Mouse (Mus musculus): Measurements from ENCODE around the gene Med17.

The Med17 gene

GRCm38 (mm10) chr9:15288402-15288801 lies 8.7 kb upstream of the Med17 start:
- no peak for DNase-seq (ENCODE audit: low read depth)

DNA sequence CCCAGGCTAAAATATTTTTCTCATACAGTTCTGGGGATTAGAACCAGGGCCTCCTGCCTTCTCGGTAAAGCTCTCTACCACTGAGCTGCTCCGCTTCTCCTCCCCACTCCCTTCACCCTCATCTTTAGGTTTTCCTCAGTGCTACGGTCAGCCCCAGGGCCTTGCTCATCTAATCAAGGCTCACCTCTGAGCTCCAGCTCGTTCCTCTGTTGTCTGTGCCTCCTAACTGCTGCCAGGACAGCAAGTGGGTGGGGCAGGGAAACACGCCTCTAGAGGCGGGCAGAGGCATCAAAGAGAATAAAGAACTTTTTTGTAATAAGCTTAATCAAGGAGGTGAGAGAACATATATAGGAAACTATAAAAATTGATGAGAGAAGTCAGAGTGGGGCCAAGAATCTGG lies 8.1 kb upstream of the Med17 start:
- no peak for DNase-seq (ENCODE audit: low read depth)

DNA sequence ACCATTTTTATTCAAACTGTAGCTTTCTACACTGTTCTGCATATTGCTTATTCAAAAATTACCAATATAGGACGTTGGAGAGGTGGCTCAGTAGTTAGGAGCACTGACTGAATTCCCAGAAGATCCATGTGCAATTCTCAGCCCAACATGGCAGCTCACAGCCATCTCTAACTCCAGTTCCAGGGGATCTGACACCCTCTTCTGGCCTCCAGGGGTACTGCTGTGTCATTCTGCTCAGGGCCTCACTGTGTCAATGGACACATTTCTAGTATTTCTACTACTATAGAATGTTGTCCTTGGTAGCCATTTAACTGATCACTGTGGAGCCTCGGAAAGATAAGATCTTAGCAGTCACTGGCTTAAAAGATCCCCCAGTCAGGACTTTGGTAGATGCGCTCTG lies 5.7 kb upstream of the Med17 start:
- DNase-seq (ENCODE audit: low read depth): peak; percentile 53

DNA sequence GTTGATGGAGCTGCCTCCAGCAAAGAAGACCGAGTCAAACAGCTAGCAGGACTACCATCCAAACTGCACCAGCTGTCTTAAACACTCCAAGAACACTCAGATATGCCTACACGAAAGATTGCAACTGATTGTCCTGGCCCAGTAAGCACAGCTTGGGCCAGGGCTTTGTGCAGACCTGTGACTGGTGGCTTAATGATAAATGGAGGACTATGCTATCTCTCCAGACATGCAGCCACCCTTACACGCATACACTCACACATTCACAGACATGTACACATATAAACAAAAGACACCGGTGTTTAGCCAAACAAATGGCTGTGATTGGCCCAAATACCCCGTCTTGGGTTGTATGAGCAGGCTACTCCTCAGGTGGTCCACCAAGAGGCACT lies 754 bp upstream of the Med17 start:
- DNase-seq (ENCODE audit: low read depth): no peak

DNA sequence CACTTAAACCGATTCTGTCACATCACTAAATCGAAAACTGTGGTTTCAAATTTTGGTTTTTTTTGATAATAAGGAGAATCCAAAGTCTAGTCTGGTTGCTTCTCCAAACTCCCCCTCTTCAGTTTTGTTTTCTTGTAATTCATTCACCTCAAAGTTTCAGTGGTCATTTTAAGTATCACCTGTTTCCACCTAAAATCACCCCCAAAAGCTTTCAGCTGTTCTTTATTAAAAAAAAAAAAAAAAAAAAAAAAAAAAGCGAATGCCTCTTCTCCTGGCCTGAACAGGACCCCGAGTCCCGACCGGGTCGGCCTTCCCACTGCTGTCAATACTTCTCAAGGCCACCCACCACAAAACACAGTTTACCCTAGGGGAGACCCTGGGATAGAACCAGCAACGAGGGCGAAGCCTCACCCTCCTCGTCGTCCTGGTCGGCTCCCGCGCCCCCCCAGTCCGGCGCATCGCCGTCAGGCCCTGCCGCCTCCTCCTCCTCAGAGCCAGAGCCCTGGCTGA lies 537 bp downstream of the Med17 start:
- DNase-seq (ENCODE audit: low read depth): peak; percentile 41

GRCm38 (mm10) chr9:15278343-15278742 lies 1.4 kb downstream of the Med17 start:
- DNase-seq (ENCODE audit: low read depth): peak; percentile 14

DNA sequence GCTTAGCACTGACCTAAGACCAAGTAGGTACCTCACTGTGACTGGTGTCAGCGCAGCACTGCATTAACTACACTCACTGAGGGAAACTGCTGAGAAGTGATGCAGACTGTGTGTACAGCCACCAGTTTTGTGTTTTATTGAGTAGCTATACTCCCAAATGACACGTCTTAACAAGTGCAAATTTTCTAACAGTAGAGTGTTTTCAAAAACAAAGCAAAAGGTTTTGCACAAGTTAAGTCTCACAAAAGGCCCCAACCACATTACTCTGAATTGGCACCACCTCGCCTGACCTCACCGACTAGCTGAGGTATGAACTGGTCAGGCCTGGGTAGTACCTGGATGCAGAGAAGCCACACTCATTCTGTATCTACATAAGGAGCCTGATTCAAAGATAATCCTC lies 2.9 kb downstream of the Med17 start:
- no peak for DNase-seq (ENCODE audit: low read depth)

DNA sequence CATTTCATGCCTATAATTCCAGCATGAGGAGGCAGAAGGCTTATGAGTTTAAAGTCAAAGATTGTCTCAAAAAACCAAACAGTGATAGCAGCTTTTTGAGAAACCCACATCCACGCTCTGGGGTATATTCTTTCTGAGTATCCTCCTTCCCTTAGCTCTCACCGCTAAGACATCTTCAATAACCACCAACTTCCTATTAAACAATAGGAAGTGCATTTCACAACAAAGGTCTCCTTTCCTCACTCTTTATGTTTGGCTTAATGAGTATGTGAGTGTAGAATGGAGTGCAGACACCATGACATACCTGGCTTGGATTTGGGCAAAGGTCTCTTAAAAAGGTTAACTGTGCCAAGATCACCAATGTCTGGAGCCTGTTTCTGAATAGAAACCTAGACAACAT lies 5.8 kb downstream of the Med17 start:
- no peak for DNase-seq (ENCODE audit: low read depth)

- no peak for DNase-seq (ENCODE audit: low read depth)
These were observed 16.2 kb downstream of the Med17 start for GRCm38 (mm10) chr9:15263487-15263886.

DNA sequence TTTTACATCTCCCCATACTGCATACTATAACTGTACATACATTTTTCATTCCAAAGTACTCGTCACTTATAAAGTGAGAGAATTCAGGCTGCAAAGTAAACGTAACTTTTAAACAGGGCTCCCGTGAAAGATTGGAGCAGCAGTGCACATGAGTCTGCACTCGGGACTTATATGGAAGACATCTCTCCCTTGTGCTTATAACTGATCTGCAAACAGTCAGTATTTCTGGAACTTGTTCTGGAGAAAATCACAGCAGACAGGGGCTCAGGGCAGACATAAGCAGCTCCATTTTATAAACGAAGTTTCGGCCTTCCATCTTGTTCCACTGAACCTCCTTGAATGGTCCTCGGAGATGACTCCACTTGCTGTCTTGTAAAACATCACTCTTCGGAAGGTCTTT lies 17.8 kb downstream of the Med17 start:
- no peak for DNase-seq (ENCODE audit: low read depth)

GRCm38 (mm10) chr9:15256214-15256613 lies 23.5 kb downstream of the Med17 start:
- no peak for DNase-seq (ENCODE audit: low read depth)

DNA sequence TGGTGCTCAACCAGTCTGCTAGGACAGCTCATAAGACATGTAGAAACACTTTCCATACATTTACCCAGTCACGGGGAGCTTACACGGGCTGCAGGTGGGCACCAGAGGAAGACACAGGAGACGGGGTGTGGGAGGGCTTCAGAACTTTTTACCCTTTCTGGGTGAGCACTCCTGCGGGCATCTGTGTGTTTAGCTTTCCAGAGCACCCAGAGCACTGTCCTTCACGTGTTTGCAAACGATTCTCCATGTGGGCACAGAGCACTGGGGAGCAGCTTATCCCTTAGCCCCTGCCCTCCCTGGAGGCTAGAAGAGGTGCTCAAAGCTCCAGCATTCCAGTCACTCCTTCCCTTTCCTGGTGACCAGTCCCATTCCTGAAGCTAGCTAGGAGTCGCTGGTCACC lies 25.2 kb downstream of the Med17 start:
- no peak for DNase-seq (ENCODE audit: low read depth)

DNA sequence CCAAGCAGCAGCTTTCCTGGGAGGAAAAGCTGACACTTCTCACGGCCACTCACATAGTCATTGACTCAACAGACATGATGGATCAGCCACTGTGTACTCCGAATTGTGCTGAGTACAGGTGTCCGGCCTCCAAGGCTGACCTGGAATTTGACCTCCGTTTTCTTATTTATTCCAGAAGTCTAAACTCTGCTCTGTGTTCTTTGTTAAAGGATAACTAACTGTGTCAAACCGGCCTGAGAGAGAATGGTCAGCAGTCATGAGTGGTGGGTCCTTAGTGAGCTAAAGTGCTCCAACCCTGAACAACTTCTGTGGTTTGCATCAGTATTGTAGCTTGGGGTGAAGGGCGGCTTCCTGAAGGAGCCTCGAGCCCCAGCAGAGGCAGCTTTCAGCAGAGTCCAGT lies 27.5 kb downstream of the Med17 start:
- DNase-seq (ENCODE audit: low read depth): no peak

DNA sequence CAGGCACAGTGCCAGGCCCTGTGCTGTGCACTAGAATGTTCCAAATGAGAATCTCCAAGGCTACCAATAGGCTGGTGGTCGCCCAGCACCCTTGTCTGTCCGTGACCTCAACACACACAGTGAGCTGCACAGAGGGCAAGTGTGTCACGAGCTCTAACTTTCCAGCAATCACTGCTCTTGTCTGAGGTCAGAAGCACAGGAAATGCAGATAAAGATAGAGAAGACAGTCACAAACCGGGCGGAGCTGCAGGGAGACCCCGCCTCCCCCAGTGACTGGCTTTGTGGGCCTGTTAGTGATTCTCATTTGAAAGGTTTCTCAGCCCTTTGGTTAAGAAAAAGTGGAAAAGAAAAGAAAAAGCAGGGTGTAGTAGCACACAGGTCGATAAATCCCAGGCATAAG lies 29.4 kb downstream of the Med17 start:
- DNase-seq (ENCODE audit: low read depth): peak; percentile 47

- DNase-seq (ENCODE audit: low read depth): no peak
These were observed 34.2 kb downstream of the Med17 start for GRCm38 (mm10) chr9:15245319-15246075.

- no peak for DNase-seq (ENCODE audit: low read depth)
These were observed 37.6 kb downstream of the Med17 start for GRCm38 (mm10) chr9:15242130-15242529.

DNA sequence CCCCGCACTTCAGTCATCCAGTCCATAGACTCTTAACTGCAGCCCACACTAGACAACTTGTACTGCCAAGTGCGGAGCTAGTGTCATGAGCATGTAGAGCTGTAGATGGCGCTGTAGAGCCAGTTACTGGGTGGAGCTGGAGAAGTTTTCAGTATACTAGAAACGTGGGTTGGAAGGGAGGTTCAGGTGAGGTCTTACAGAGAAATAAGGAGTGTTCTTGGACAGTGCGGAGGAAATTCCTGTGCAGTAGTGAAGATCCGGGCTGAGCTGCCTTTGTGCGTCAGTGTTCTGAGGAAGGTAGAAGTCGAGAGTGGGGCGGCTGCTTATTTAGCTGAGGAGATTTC lies 38.2 kb downstream of the Med17 start:
- peak; percentile 62 for DNase-seq (ENCODE audit: low read depth)

GRCm38 (mm10) chr9:15240863-15241595 lies 38.7 kb downstream of the Med17 start:
- DNase-seq (ENCODE audit: low read depth): no peak

- no peak for DNase-seq (ENCODE audit: low read depth)
These were observed 39.7 kb downstream of the Med17 start for GRCm38 (mm10) chr9:15240006-15240405.

- DNase-seq (ENCODE audit: low read depth): no peak
These were observed 40.4 kb downstream of the Med17 start, which contains the start of gene Vstm5 for GRCm38 (mm10) chr9:15239042-15239925. Gene Vstm5 (plus strand): TSS chr9:15239045.

DNA sequence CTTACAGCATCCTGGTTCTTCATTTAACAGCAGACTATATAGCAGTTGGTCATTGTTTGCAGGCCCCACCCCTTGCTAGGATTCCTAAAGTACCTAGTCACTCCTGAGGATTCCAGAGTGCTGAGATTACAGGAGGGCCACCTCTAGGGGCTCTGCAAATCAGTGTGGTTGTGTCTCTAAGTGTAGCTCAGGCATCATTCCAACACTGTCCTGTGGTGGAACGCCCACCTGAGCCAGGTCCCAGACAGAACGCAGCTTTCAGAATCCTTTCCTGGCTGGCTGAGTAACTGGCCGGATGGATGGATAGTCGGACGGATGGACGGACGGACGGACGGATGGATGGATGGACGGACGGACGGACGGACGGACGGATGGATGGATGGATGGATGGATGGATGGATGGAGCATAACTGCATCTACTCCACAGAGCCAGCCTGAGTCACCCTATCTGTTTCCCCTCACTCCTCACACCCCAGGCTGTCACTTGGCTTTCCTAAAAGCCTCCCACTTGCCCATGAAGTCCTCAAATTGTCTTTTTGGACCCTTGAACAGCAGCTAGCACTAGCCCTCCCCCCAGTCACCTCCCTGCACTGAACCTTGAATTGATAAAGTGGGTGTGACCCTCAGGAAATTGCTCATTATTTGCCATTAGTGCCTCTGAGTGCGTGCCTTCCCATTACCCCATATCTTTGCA lies 41.3 kb downstream of the Med17 start:
- no peak for DNase-seq (ENCODE audit: low read depth)
